Mouse (Mus musculus): Measurements from ENCODE around the gene Otud7a.

Otud7a gene

GRCm38 (mm10) chr7:63444484-63445345 is at the start of gene Otud7a:
TSS of gene Otud7a (plus strand) at chr7:63444751.
- peak; percentile 90 to 99 for DNase-seq

- no peak for DNase-seq
Observed at GRCm38 (mm10) chr7:63405988-63406387, 38.6 kb upstream of the Otud7a start.

- DNase-seq, result no peak
Observed at GRCm38 (mm10) chr7:63445346-63445700, 772 bp downstream of the Otud7a start.

- peak in 1 of 2 experiments; percentile 48 for DNase-seq
Observed at GRCm38 (mm10) chr7:63446951-63447350, 2.4 kb downstream of the Otud7a start.

- DNase-seq, result peak; percentile 20 to 42
Observed at GRCm38 (mm10) chr7:63455228-63455627, 10.7 kb downstream of the Otud7a start.

- DNase-seq, result no peak
Observed at GRCm38 (mm10) chr7:63462234-63462633, 17.7 kb downstream of the Otud7a start.

- peak in 1 of 2 experiments; percentile 47 for DNase-seq
Observed at GRCm38 (mm10) chr7:63462684-63463083, 18.1 kb downstream of the Otud7a start.

GRCm38 (mm10) chr7:63466729-63467128 is 22.2 kb downstream of the Otud7a start:
- peak in 1 of 2 experiments; percentile 41 for DNase-seq

GRCm38 (mm10) chr7:63468258-63468657 is 23.7 kb downstream of the Otud7a start:
- DNase-seq, result peak; percentile 77 to 82

GRCm38 (mm10) chr7:63483091-63483490 is 38.5 kb downstream of the Otud7a start:
- no peak for DNase-seq

- no peak for DNase-seq
Observed at GRCm38 (mm10) chr7:63497051-63497547, 52.5 kb downstream of the Otud7a start.

- DNase-seq, result no peak
Observed at GRCm38 (mm10) chr7:63504202-63504601, 59.7 kb downstream of the Otud7a start.

- DNase-seq, result peak; percentile 90 to 96
Observed at GRCm38 (mm10) chr7:63508079-63508478, 63.5 kb downstream of the Otud7a start.

GRCm38 (mm10) chr7:63509825-63510224 is 65.3 kb downstream of the Otud7a start:
- DNase-seq, result no peak

GRCm38 (mm10) chr7:63511458-63511857 is 66.9 kb downstream of the Otud7a start:
- peak in 1 of 2 experiments; percentile 47 for DNase-seq

- peak; percentile 76 to 80 for DNase-seq
Observed at GRCm38 (mm10) chr7:63512561-63512960, 68.0 kb downstream of the Otud7a start.

- DNase-seq, result peak in 1 of 2 experiments; percentile 38
Observed at GRCm38 (mm10) chr7:63516141-63516895, 71.8 kb downstream of the Otud7a start.

- DNase-seq, result peak; percentile 92 to 96
Observed at GRCm38 (mm10) chr7:63520299-63520698, 75.7 kb downstream of the Otud7a start.

- no peak for DNase-seq
Observed at GRCm38 (mm10) chr7:63522403-63522802, 77.9 kb downstream of the Otud7a start.

- DNase-seq, result peak; percentile 59 to 67
Observed at GRCm38 (mm10) chr7:63523051-63523450, 78.5 kb downstream of the Otud7a start.

- no peak for DNase-seq
Observed at GRCm38 (mm10) chr7:63540293-63540692, 95.7 kb downstream of the Otud7a start.

- DNase-seq, result peak; percentile 46 to 61
Observed at GRCm38 (mm10) chr7:63554457-63554856, 109.9 kb downstream of the Otud7a start.

- DNase-seq, result peak; percentile 78 to 86
Observed at GRCm38 (mm10) chr7:63556324-63556723, 111.8 kb downstream of the Otud7a start.

- DNase-seq, result no peak
Observed at GRCm38 (mm10) chr7:63558918-63559317, 114.4 kb downstream of the Otud7a start.

Data from cerebellum, adult 18-20 months (tissue).